Mouse (Mus musculus) cerebellum, postnatal 25 days (tissue): Measurements from ENCODE around the gene Cntn6.
A peak's percentile ranks its signal among the peaks of the same experiment; 100 is the strongest.

Source experiments
- DNase-seq, 2 experiments: peaks; one replicate each; pipeline ENCODE4 v3.0.0; 2021; ENCODE audit warnings: mixed read lengths in 2 of 2

Cntn6 gene

GRCm38 (mm10) chr6:104761226-104761625 lies 268.6 kb downstream of the Cntn6 start:
- DNase-seq, result no peak

- no peak for DNase-seq
Measured at GRCm38 (mm10) chr6:104783891-104784290, 291.3 kb downstream of the Cntn6 start.

GRCm38 (mm10) chr6:104787502-104787901 lies 294.9 kb downstream of the Cntn6 start:
- DNase-seq, result no peak

- DNase-seq, result peak in 1 of 2 experiments; percentile 11
Measured at GRCm38 (mm10) chr6:104808526-104808925, 315.9 kb downstream of the Cntn6 start.

- DNase-seq, result no peak
Measured at GRCm38 (mm10) chr6:104815610-104816009, 323.0 kb downstream of the Cntn6 start.

GRCm38 (mm10) chr6:104879711-104880110 lies 387.1 kb downstream of the Cntn6 start:
- DNase-seq, result no peak

GRCm38 (mm10) chr6:104884021-104884420 lies 391.4 kb downstream of the Cntn6 start:
- no peak for DNase-seq

- no peak for DNase-seq
Measured at GRCm38 (mm10) chr6:104885829-104886228, 393.2 kb downstream of the Cntn6 start.

- no peak for DNase-seq
Measured at GRCm38 (mm10) chr6:104891071-104891470, 398.5 kb downstream of the Cntn6 start.
